Mouse (Mus musculus) heart, embryonic 11.5 days (tissue): ENCODE results near the gene Gm5737. TPM values are rescaled to one million over a fixed set of nuclear protein-coding genes. Genes with fewer than 3 reads are reported as not detected.
A peak's percentile ranks its signal among the peaks of the same experiment; 100 is the strongest.

Experiments
- ATAC-seq: fragments of 200-750 bp; cut with Nextera tagmentation; replicated peaks from 2 replicates; pipeline ENCODE4 v1.8.0; 2017; ENCODE audit warnings: moderate library complexity; ENCODE audit not compliant: insufficient number of reproducible peaks, low FRiP score, low TSS enrichment
- H3K27ac ChIP-seq: fragments of 300-500 bp; sonication (generic); 2 replicates; pipeline ENCODE4 v1.5.1; 2014; ENCODE audit warnings: mild to moderate bottlenecking, low read depth, low read length
- H3K27me3 ChIP-seq: fragments of 300-500 bp; sonication (generic); 2 replicates; pipeline ENCODE4 v1.6.1; 2014; ENCODE audit warnings: mild to moderate bottlenecking, low read length, mixed read lengths; ENCODE audit not compliant: control insufficient read depth, insufficient read depth
- H3K36me3 ChIP-seq: fragments of 300-500 bp; sonication (generic); 2 replicates; pipeline ENCODE4 v1.6.1; 2014; ENCODE audit warnings: mild to moderate bottlenecking, low read length, moderate library complexity, mixed read lengths; ENCODE audit not compliant: control insufficient read depth, insufficient read depth
- H3K4me1 ChIP-seq: fragments of 300-500 bp; sonication (generic); 2 replicates; pipeline ENCODE4 v1.6.1; 2014; ENCODE audit warnings: low read length; ENCODE audit not compliant: control insufficient read depth, insufficient read depth
- H3K4me2 ChIP-seq: fragments of 300-500 bp; sonication (generic); 2 replicates; pipeline ENCODE4 v1.6.1; 2014; ENCODE audit warnings: mild to moderate bottlenecking, moderate library complexity
- H3K4me3 ChIP-seq: fragments of 300-500 bp; sonication (generic); 2 replicates; pipeline ENCODE4 v1.5.1; 2014; ENCODE audit warnings: low read depth, low read length
- H3K9ac ChIP-seq: fragments of 300-500 bp; sonication (generic); 2 replicates; pipeline ENCODE4 v1.6.1; 2014; ENCODE audit warnings: mild to moderate bottlenecking, low read depth, low read length, moderate library complexity
- H3K9me3 ChIP-seq: fragments of 300-500 bp; sonication (generic); replicated peaks from 2 replicates; pipeline ENCODE4 v1.6.1; 2016; ENCODE audit warnings: low read length; ENCODE audit not compliant: control insufficient read depth
- WGBS: fragments of 180-500 bp; shearing (Covaris S2); extraction: QIAGEN DNeasy Blood & Tissue Kit; methylation state at CpG from one replicate; pipeline ENCODE4 v1.1.7; 2014; ENCODE audit not compliant: insufficient replicate concordance; 5-methylcytosine and 5-hydroxymethylcytosine counted together
- polyA plus RNA-seq: library from polyadenylated mRNA; unstranded; fragments of >200 nt; fragmentation: Nextera tagmentation; extraction: Ambion mirVana; gene quantifications from 2 replicates; pipeline ENCODE4 v1.2.1, GENCODE M21; 2014

The Gm5737 gene
- polyA plus RNA-seq, 1 experiment from 2014 or later, result not detected

DNA sequence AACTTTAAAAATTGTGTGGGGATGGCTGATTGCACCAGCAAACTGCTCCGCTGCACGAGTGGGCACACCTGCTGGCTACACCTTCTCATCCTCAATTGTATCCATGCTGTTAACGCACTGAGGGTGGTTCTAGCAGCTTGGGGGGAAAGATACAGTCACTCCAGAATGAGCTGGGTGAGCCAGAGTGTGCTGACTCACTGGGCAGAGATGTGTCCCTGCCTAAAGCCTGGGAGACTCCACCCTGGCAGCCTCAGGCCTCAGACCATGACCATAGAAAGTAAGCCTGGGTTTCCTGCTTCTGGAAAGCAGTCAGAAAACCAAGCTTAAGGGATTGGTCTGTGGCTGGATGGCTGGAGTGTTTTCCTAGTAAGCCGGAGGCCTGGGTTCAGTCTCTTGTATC, 53.7 kb downstream of the Gm5737 start:
- H3K9ac ChIP-seq, result peak overlapping the region; percentile 49; the same call in 1 of the 2 replicates
- H3K9me3 ChIP-seq, result no peaks in the 10 kb centered on the region
- H3K4me3 ChIP-seq, result no peak overlapping the region
- H3K27ac ChIP-seq, result peak overlapping the region; percentile 84
- no peaks in the 10 kb centered on the region for H3K36me3 ChIP-seq
- 48% methylated on average over 4 of the region's 4 CpGs for WGBS
- peak; percentile 82 for ATAC-seq
- H3K27me3 ChIP-seq, result no peaks in the 10 kb centered on the region
- peaks cover 76% of the 10 kb centered on the region for H3K4me1 ChIP-seq
- H3K4me2 ChIP-seq, result no peak overlapping the region; the same call in 1 of the 2 replicates

- H3K4me3 ChIP-seq, result no peak overlapping the region
- 49% methylated on average over 2 of the region's 2 CpGs for WGBS
- H3K36me3 ChIP-seq, result no peaks in the 10 kb centered on the region
- no peaks in the 10 kb centered on the region for H3K9me3 ChIP-seq
- peaks cover 69% of the 10 kb centered on the region for H3K4me1 ChIP-seq
- ATAC-seq, result no peak
- no peaks in the 10 kb centered on the region for H3K27me3 ChIP-seq
- peak overlapping the region; percentile 84 for H3K27ac ChIP-seq
- no peak overlapping the region for H3K9ac ChIP-seq
- H3K4me2 ChIP-seq, result no peak overlapping the region
These were observed 54.5 kb downstream of the Gm5737 start for GRCm38 (mm10) chr7:120866684-120867083.

GRCm38 (mm10) chr7:120867720-120868119, 55.6 kb downstream of the Gm5737 start:
- H3K4me2 ChIP-seq, result no peak overlapping the region
- peaks cover 58% of the 10 kb centered on the region for H3K4me1 ChIP-seq
- H3K9ac ChIP-seq, result no peak overlapping the region
- no peak overlapping the region for H3K27ac ChIP-seq
- WGBS, result 93% methylated on average over 1 of the region's 1 CpGs
- no peak overlapping the region for H3K4me3 ChIP-seq
- H3K27me3 ChIP-seq, result no peaks in the 10 kb centered on the region
- ATAC-seq, result 0 out of 2 replicates have a peak, but pooled peaks have one; percentile 15
- H3K9me3 ChIP-seq, result no peaks in the 10 kb centered on the region
- H3K36me3 ChIP-seq, result no peaks in the 10 kb centered on the region

- 57% methylated on average over 5 of the region's 5 CpGs for WGBS
- no peaks in the 10 kb centered on the region for H3K9me3 ChIP-seq
- peaks cover 39% of the 10 kb centered on the region for H3K4me1 ChIP-seq
- H3K27me3 ChIP-seq, result no peaks in the 10 kb centered on the region
- ATAC-seq, result no peak
- H3K4me3 ChIP-seq, result no peak overlapping the region
- no peaks in the 10 kb centered on the region for H3K36me3 ChIP-seq
- no peak overlapping the region for H3K4me2 ChIP-seq
- 0 out of 2 replicates have a peak overlapping the region, but pooled peaks have one; percentile 16 for H3K27ac ChIP-seq
- no peak overlapping the region for H3K9ac ChIP-seq
These were observed 57.7 kb downstream of the Gm5737 start for GRCm38 (mm10) chr7:120869883-120870282.

DNA sequence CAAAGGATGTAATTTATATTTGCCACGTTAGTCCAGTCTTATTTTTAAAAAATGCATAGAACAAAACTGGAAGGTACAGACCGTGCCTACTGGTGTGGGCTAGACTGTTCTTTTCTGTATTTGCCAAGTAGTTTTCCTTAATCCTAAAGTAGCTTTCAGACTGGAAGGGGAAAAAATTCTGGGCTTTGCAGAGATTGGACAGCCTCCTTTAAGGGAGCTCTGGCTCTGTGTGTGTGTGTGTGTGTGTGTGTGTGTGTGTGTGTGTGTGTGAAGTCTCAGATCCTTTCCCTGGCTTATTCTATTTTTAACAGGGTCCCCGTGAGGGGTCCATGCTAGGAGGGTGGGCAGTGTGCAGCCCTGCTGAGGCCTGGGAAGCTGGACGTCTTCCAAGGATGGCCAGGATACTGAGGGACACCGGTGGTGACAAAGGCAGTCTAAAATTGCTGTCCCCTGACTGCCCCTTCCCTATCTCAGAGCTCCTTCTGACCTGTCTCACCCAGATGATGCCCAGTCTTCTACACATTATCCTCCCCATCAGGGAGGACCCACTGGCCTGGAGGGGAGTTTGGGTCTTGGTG, 58.4 kb downstream of the Gm5737 start:
- ATAC-seq, result no peak
- no peak overlapping the region for H3K4me2 ChIP-seq
- H3K4me1 ChIP-seq, result peaks cover 38% of the 10 kb centered on the region
- 48% methylated on average over 5 of the region's 5 CpGs for WGBS
- no peaks in the 10 kb centered on the region for H3K27me3 ChIP-seq
- no peaks in the 10 kb centered on the region for H3K9me3 ChIP-seq
- peak overlapping the region; percentile 31; the same call in 1 of the 2 replicates for H3K27ac ChIP-seq
- H3K36me3 ChIP-seq, result no peaks in the 10 kb centered on the region
- no peak overlapping the region for H3K9ac ChIP-seq
- H3K4me3 ChIP-seq, result no peak overlapping the region

GRCm38 (mm10) chr7:120873083-120873482, 60.9 kb downstream of the Gm5737 start:
- ATAC-seq, result no peak
- Histone ChIP-seq H3K36me3 (no peaks in the 10 kb centered on the region), H3K27me3 (no peaks in the 10 kb centered on the region), H3K27ac (no peak overlapping the region), H3K9me3 (no peaks in the 10 kb centered on the region), H3K9ac (no peak overlapping the region), H3K4me1 (peaks cover 18% of the 10 kb centered on the region), H3K4me3 (no peak overlapping the region), H3K4me2 (no peak overlapping the region)
- 84% methylated on average over 12 of the region's 12 CpGs for WGBS

GRCm38 (mm10) chr7:120874021-120874420, 61.9 kb downstream of the Gm5737 start:
- H3K27me3 ChIP-seq, result no peaks in the 10 kb centered on the region

DNA sequence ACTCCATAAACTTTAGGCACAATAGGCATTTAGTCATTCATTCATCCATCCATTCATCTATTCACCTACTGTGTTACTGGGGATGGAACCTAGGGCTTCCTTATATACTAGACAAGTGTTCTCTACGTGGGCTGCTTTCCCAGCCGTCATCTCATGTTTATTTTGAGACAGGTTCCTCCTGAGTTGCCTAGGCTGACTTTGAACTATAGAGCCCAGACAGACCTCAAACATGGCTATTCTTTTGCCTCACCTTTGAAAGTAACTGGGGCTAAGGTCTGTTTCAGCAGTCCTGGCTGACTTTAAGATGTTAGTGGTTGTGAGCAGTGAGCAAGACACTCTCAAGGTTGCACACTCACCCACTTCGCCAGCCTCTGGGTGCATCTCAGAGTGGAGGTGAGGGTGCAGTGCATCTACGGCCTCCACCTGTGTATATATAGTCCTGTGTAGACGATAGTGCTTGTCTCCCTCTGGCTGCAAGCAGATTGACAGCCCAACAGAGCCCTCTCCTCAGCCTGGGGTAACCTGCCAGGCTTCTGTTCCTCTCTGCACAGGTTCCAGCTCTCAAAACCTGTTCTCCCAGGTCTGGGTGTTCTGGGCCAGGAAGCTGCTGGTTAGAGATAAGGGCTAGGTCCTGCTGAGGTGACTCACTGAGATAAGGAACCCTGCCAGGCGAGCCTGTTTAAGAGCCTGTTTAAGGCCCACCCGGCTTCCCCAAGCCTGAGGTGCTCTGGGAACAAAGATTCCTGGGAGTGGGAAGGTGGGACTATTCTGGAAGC, 62.8 kb downstream of the Gm5737 start:
- Histone ChIP-seq H3K9me3 (no peaks in the 10 kb centered on the region), H3K4me2 (0 out of 2 replicates have a peak overlapping the region, but pooled peaks have one; percentile 11), H3K4me3 (no peak overlapping the region), H3K36me3 (no peaks in the 10 kb centered on the region), H3K4me1 (peaks cover 11% of the 10 kb centered on the region), H3K27me3 (no peaks in the 10 kb centered on the region), H3K9ac (peak overlapping the region; percentile 17), H3K27ac (peak overlapping the region; percentile 70)
- 41% methylated on average over 7 of the region's 7 CpGs for WGBS
- ATAC-seq, result peak; percentile 89

More at GRCm38 (mm10) chr7:120874021-120874420, 61.9 kb downstream of the Gm5737 start:
- Histone ChIP-seq H3K4me2 (no peak overlapping the region), H3K9me3 (no peaks in the 10 kb centered on the region), H3K4me1 (peaks cover 18% of the 10 kb centered on the region), H3K27ac (no peak overlapping the region), H3K9ac (no peak overlapping the region), H3K4me3 (no peak overlapping the region), H3K36me3 (no peaks in the 10 kb centered on the region)
- no peak for ATAC-seq
- WGBS, result 92% methylated on average over 3 of the region's 3 CpGs
